Mouse (Mus musculus) erythroblast, embryonic 14.5 days (primary cell): ENCODE results near the gene Cacna2d3.

Experiments used
- GATA1 ChIP-seq: IDR thresholded peaks from 2 replicates; pipeline ENCODE4 v1.6.1; 2012; ENCODE audit warnings: low read length, inconsistent platforms, mixed read lengths
- TAL1 ChIP-seq: IDR thresholded peaks from 3 replicates; pipeline ENCODE4 v1.6.1; 2012; ENCODE audit warnings: low read length, inconsistent platforms, mixed read lengths

DNA sequence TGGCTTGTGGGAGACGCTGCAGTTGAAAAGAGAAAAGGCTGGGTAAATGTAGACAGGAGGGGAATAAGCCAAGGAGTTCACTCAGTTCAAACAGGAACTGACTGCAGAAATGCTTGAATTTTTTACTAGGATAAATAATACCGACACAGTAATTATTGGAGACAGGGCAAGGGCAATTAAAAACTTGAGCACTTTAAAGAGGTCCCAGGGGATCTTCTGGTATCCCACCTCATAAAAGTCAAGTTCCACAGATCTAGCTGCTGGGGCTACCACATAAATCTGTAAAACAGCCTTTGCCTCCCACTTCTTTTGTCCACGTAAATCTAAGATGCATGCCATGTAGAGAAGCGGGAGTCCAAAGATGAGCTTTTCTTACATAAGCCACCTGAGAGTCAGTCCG lies 109.2 kb downstream of the Cacna2d3 start:
- TF ChIP-seq GATA1 (no peak), TAL1 (no peak)
